ENCODE assay signal across 9 mouse cellular contexts in genomic region chrX:155624895-155625294, GRCm38 (mm10). TPM values are rescaled to one million over a fixed set of nuclear protein-coding genes. Genes with fewer than 3 reads are reported as not detected.
DNase-seq lines count a peak whose midpoint lies in the region; ATAC-seq and TF ChIP-seq lines count a peak whose summit lies in the region.
"Had no signal": no experiment of that assay in that cellular context is flagged by ENCODE, and none has a peak within 500 bp of the region (broad histone marks: within the 10 kb centered on the region; RNA-seq: fewer than 3 reads in every experiment).

No protein-coding gene starts in this region.

- DNase-seq in heart, adult 18-20 months = no peak
- DNase-seq in forebrain, embryonic 10.5 days (ENCODE audit: extremely low spot score, low spot score) = no peak
- DNase-seq in ovary, postnatal 36 days (ENCODE audit: low spot score) = no peak
- no peak for DNase-seq in layer of hippocampus, postnatal 36 days
- no peak for DNase-seq in gastrocnemius, postnatal 36 days
- DNase-seq: adrenal gland, adult 8-10 months had no signal

- no peak overlapping the region for H3K27ac ChIP-seq in heart, embryonic 14.5 days (replicated peaks in 1 of 2; ENCODE audit: control insufficient read depth in 1 of 2, insufficient read depth in 1 of 2, low read depth in 2 of 2, low read length in 2 of 2)
- H3K27ac ChIP-seq in forebrain, embryonic 10.5 days = no peak overlapping the region
- H3K27ac ChIP-seq in limb, embryonic 12.5 days = no peak overlapping the region

- H3K4me1 ChIP-seq in heart, embryonic 14.5 days (ENCODE audit: control insufficient read depth in 2 of 2, insufficient read depth in 2 of 2, low read length in 2 of 2) = no peaks in the 10 kb centered on the region; a peak in 1 of 4 replicates
- no peaks in the 10 kb centered on the region for H3K4me1 ChIP-seq in E14TG2a.4 (replicated peaks; ENCODE audit: low read depth, low read length)
- H3K4me1 ChIP-seq in forebrain, embryonic 10.5 days = peaks cover 20% of the 10 kb centered on the region; the same call in 1 of the 2 replicates
- H3K4me1 ChIP-seq in limb, embryonic 12.5 days (replicated peaks) = no peaks in the 10 kb centered on the region; the same call in 1 of the 2 replicates

- intact Hi-C loops in gastrocnemius, postnatal 36 days (cut with DNase I) = no loop called here

- peak overlapping the region; percentile 87 for H3K4me2 ChIP-seq in heart, embryonic 14.5 days (ENCODE audit: low read length)
- H3K4me2 ChIP-seq in limb, embryonic 12.5 days = peak overlapping the region; percentile 83

- H3K9ac ChIP-seq in heart, embryonic 14.5 days (ENCODE audit: low read length) = no peak overlapping the region
- no peak overlapping the region for H3K9ac ChIP-seq in limb, embryonic 12.5 days (replicated peaks)

- 12% methylated on average over 15 of the region's 15 CpGs for WGBS in heart, embryonic 14.5 days
- WGBS in forebrain, embryonic 10.5 days = 22% methylated on average over 15 of the region's 15 CpGs
- whole genome bisulfite sequencing in limb, embryonic 12.5 days = 20% methylated on average over 14 of the region's 15 CpGs

- peak overlapping the region; percentile 51 for H3K4me3 ChIP-seq in heart, embryonic 14.5 days (ENCODE audit: control insufficient read depth in 1 of 2, insufficient read depth in 1 of 2, low read depth in 1 of 2, low read length in 2 of 2)
- H3K4me3 ChIP-seq in E14TG2a.4 (replicated peaks; ENCODE audit: low read length) = peak overlapping the region; percentile 77
- H3K4me3 ChIP-seq in forebrain, embryonic 10.5 days = peak overlapping the region; percentile 58
- H3K4me3 ChIP-seq in limb, embryonic 12.5 days (replicated peaks) = peak overlapping the region; percentile 48

- H3K36me3 ChIP-seq in heart, embryonic 14.5 days (ENCODE audit: control insufficient read depth, insufficient read depth, low read length) = no peaks in the 10 kb centered on the region
- no peaks in the 10 kb centered on the region for H3K36me3 ChIP-seq in E14TG2a.4 (ENCODE audit: insufficient read depth, low read length)
- H3K36me3 ChIP-seq in forebrain, embryonic 10.5 days (replicated peaks) = no peaks in the 10 kb centered on the region
- no peaks in the 10 kb centered on the region for H3K36me3 ChIP-seq in limb, embryonic 12.5 days

- ATAC-seq in heart, embryonic 14.5 days (ENCODE audit: insufficient number of reproducible peaks, insufficient read depth, low FRiP score, low read depth) = no peak
- no peak for ATAC-seq in limb, embryonic 12.5 days (ENCODE audit: insufficient number of reproducible peaks, insufficient read depth, low FRiP score, low TSS enrichment, low read depth)

- no peak for TF ChIP-seq CTCF in E14TG2a.4 (conservative IDR thresholded peaks at IDR 0.05; ENCODE audit: low read length)

- H3K27me3 ChIP-seq in heart, embryonic 14.5 days (ENCODE audit: control insufficient read depth, insufficient read depth, low read length) = peaks cover 32% of the 10 kb centered on the region; the same call in 1 of the 2 replicates
- H3K27me3 ChIP-seq in E14TG2a.4 (ENCODE audit: insufficient read depth, low read length) = peaks cover 41% of the 10 kb centered on the region
- H3K27me3 ChIP-seq in forebrain, embryonic 10.5 days (ENCODE audit: poor library complexity, severe bottlenecking) = peaks cover 65% of the 10 kb centered on the region
- peaks cover 54% of the 10 kb centered on the region for H3K27me3 ChIP-seq in limb, embryonic 12.5 days

- H3K9me3 ChIP-seq in heart, embryonic 14.5 days (ENCODE audit: control insufficient read depth, low read length) = no peaks in the 10 kb centered on the region
- H3K9me3 ChIP-seq in E14TG2a.4 (ENCODE audit: low read length) = no peaks in the 10 kb centered on the region
- H3K9me3 ChIP-seq in forebrain, embryonic 10.5 days = no peaks in the 10 kb centered on the region
- H3K9me3 ChIP-seq in limb, embryonic 12.5 days = no peaks in the 10 kb centered on the region

RNA-seq across cellular contexts. Expression of gene Gm15155, which starts 0.4 kb away (rescaled TPM):
- polyA plus RNA-seq in heart, embryonic 14.5 days (2014; fragmentation: Nextera tagmentation; extraction: Ambion mirVana) = not detected in 2 replicates
- total RNA-seq in heart, adult 18-20 months (2021) = not detected
- polyA plus RNA-seq in forebrain, embryonic 10.5 days (2016; fragmentation: Nextera tagmentation; extraction: Ambion mirVana) = not detected in 2 replicates
- not detected in 2 replicates for polyA plus RNA-seq in limb, embryonic 12.5 days (2016; fragmentation: Nextera tagmentation; extraction: Ambion mirVana)
- not detected for total RNA-seq in layer of hippocampus, postnatal 36 days (2021)
- total RNA-seq in gastrocnemius, postnatal 36 days (2021) = not detected
- total RNA-seq: adrenal gland, adult 8-10 months had no signal

RNA-seq across cellular contexts. Expression of gene Ptchd1, which starts 1.3 kb away (rescaled TPM):
- 0.32 and 0.39 TPM in 2 replicates for polyA plus RNA-seq in heart, embryonic 14.5 days (2014; fragmentation: Nextera tagmentation; extraction: Ambion mirVana)
- not detected for total RNA-seq in heart, adult 18-20 months (2021)
- polyA plus RNA-seq in forebrain, embryonic 10.5 days (2016; fragmentation: Nextera tagmentation; extraction: Ambion mirVana) = 0.53 and 0.73 TPM in 2 replicates
- 0.63 and 0.64 TPM in 2 replicates for polyA plus RNA-seq in limb, embryonic 12.5 days (2016; fragmentation: Nextera tagmentation; extraction: Ambion mirVana)
- 1 to 10 TPM; 6.3 to 6.5 TPM for total RNA-seq in layer of hippocampus, postnatal 36 days (2021)
- total RNA-seq in gastrocnemius, postnatal 36 days (2021) = not detected

Comparison
In these comparisons a context has a peak if more than half of its experiments do, and no peak if none do; other contexts are left out.
1. RNA of gene Ptchd1, which starts 1.3 kb away (total RNA-seq): 6.3 to 6.5 TPM in layer of hippocampus, postnatal 36 days; not detected in heart, adult 18-20 months and not detected in gastrocnemius, postnatal 36 days; every median in the first group is over 4 times any median in the second.
2. Peak in every context shown above with its lines, with median percentiles within 50 percentile points of each other: H3K4me3 ChIP-seq.